In genomic region chr3:126693302-126693701, GRCm38 (mm10) we compare ENCODE assay signal across 8 mouse cellular contexts.
DNase-seq lines count a peak whose midpoint lies in the region; ATAC-seq lines count a peak whose summit lies in the region.

No protein-coding gene starts in this region.

- H3K9ac ChIP-seq in hindbrain, embryonic 16.5 days (ENCODE audit: low read depth, low read length): no peak overlapping the region
- no peak overlapping the region for H3K9ac ChIP-seq in hindbrain, embryonic 12.5 days
- no peak overlapping the region for H3K9ac ChIP-seq in kidney, embryonic 14.5 days (ENCODE audit: low read depth, low read length)

- peaks cover 91% of the 10 kb centered on the region for H3K79me2 ChIP-seq in macrophage (ENCODE audit: inconsistent target)

- ATAC-seq in hindbrain, embryonic 16.5 days: no peak
- ATAC-seq in hindbrain, embryonic 12.5 days (ENCODE audit: low FRiP score): no peak
- ATAC-seq in kidney, embryonic 14.5 days (ENCODE audit: low FRiP score, low TSS enrichment): peak; percentile 37

- no peaks in the 10 kb centered on the region for H3K9me3 ChIP-seq in hindbrain, embryonic 16.5 days (ENCODE audit: control insufficient read depth, low read length)
- H3K9me3 ChIP-seq in hindbrain, embryonic 12.5 days (replicated peaks): no peaks in the 10 kb centered on the region
- H3K9me3 ChIP-seq in kidney, embryonic 14.5 days (ENCODE audit: control insufficient read depth, low read length): no peaks in the 10 kb centered on the region

- intact Hi-C loops in left cerebral cortex, postnatal 36 days (cut with DNase I): no loop called here

- H3K27ac ChIP-seq in hindbrain, embryonic 16.5 days (ENCODE audit: low read depth, low read length): no peak overlapping the region
- H3K27ac ChIP-seq in hindbrain, embryonic 12.5 days: no peak overlapping the region
- H3K27ac ChIP-seq in kidney, embryonic 14.5 days (ENCODE audit: low read depth, low read length): no peak overlapping the region; the same call in 1 of the 2 replicates
- peak overlapping the region; percentile 39 for H3K27ac ChIP-seq in macrophage

- no peaks in the 10 kb centered on the region for H3K36me3 ChIP-seq in hindbrain, embryonic 16.5 days (ENCODE audit: control insufficient read depth, insufficient read depth, low read length)
- no peaks in the 10 kb centered on the region for H3K36me3 ChIP-seq in hindbrain, embryonic 12.5 days
- no peaks in the 10 kb centered on the region for H3K36me3 ChIP-seq in kidney, embryonic 14.5 days (ENCODE audit: control insufficient read depth, insufficient read depth, low read length)
- H3K36me3 ChIP-seq in macrophage (ENCODE audit: inconsistent target): no peaks in the 10 kb centered on the region

- H3K4me1 ChIP-seq in hindbrain, embryonic 16.5 days (ENCODE audit: control insufficient read depth, insufficient read depth, low read depth, low read length): peaks cover 11% of the 10 kb centered on the region
- peaks cover 11% of the 10 kb centered on the region for H3K4me1 ChIP-seq in hindbrain, embryonic 12.5 days
- H3K4me1 ChIP-seq in kidney, embryonic 14.5 days (ENCODE audit: control insufficient read depth, insufficient read depth, low read length): peaks cover 24% of the 10 kb centered on the region

- H3K27me3 ChIP-seq in hindbrain, embryonic 16.5 days (replicated peaks; ENCODE audit: control insufficient read depth, insufficient read depth, low read length): no peaks in the 10 kb centered on the region
- no peaks in the 10 kb centered on the region for H3K27me3 ChIP-seq in hindbrain, embryonic 12.5 days
- no peaks in the 10 kb centered on the region for H3K27me3 ChIP-seq in kidney, embryonic 14.5 days (ENCODE audit: control insufficient read depth, insufficient read depth, low read length)

- WGBS in hindbrain, embryonic 16.5 days: 60% methylated on average over 7 of the region's 7 CpGs
- 64% methylated on average over 7 of the region's 7 CpGs for WGBS in hindbrain, embryonic 12.5 days
- WGBS in kidney, embryonic 14.5 days: 21% methylated on average over 7 of the region's 7 CpGs
- WGBS in macrophage (ENCODE audit: missing documents): 10% methylated on average over 7 of the region's 7 CpGs

- no peak overlapping the region for H3K4me3 ChIP-seq in hindbrain, embryonic 16.5 days (ENCODE audit: low read length)
- no peak overlapping the region for H3K4me3 ChIP-seq in hindbrain, embryonic 12.5 days
- H3K4me3 ChIP-seq in kidney, embryonic 14.5 days (ENCODE audit: low read length): no peak overlapping the region; the same call in 1 of the 2 replicates
- H3K4me3 ChIP-seq in macrophage (ENCODE audit: inconsistent target): peak overlapping the region; percentile 28

- H3K4me2 ChIP-seq in hindbrain, embryonic 16.5 days (ENCODE audit: low read length): 0 out of 2 replicates have a peak overlapping the region, but pooled peaks have one; percentile 2
- H3K4me2 ChIP-seq in hindbrain, embryonic 12.5 days (replicated peaks): no peak overlapping the region
- H3K4me2 ChIP-seq in kidney, embryonic 14.5 days (replicated peaks; ENCODE audit: low read depth, low read length): peak overlapping the region; percentile 31

- peak; percentile 25 for DNase-seq in MN1 (ENCODE audit: low spot score)
- peak; percentile 28 for DNase-seq in gonadal fat pad, adult 2 months (ENCODE audit: low read depth)
- DNase-seq in left cerebral cortex, postnatal 36 days (ENCODE audit: low spot score in 2 of 2): no peak
- DNase-seq in urinary bladder, postnatal 4 days (ENCODE audit: low spot score in 2 of 2): no peak

Comparison
In these comparisons a context has a peak if more than half of its experiments do, and no peak if none do; other contexts are left out.
1. DNase-seq: peak in MN1 (single experiment) and gonadal fat pad, adult 2 months (single experiment); none in left cerebral cortex, postnatal 36 days (0 of 2) and urinary bladder, postnatal 4 days (0 of 2).